Mouse (Mus musculus) bone marrow, adult 2 months (tissue): ENCODE measurements around the gene Hoxa1.

Experiments used
- CTCF ChIP-seq: fragments of 200-500 bp; IDR thresholded peaks from 2 replicates; pipeline ENCODE4 v1.5.1; 2011; ENCODE audit warnings: low read length, control low read depth; ENCODE audit not compliant: control insufficient read depth, insufficient read depth
- POLR2A ChIP-seq: fragments of 200-500 bp; IDR thresholded peaks from 2 replicates; pipeline ENCODE4 v1.6.1; 2011; ENCODE audit warnings: low read depth, mild to moderate bottlenecking, control low read depth, low read length, borderline replicate concordance; ENCODE audit not compliant: control insufficient read depth

GRCm38 (mm10) chr6:52176391-52176790 is 18.3 kb upstream of the Hoxa1 start:
- TF ChIP-seq CTCF (no peak), POLR2A (no peak)
